Mouse (Mus musculus) liver, embryonic 13.5 days (tissue): ENCODE results near the gene Rpusd2. TPM values are rescaled to one million over a fixed set of nuclear protein-coding genes. Genes with fewer than 3 reads are reported as not detected.

ENCODE experiments used
- ATAC-seq: fragments of 200-750 bp; cut with Nextera tagmentation; 2 replicates; pipeline ENCODE4 v1.8.0; 2017; ENCODE audit warnings: low read depth, mild to moderate bottlenecking, moderate number of reproducible peaks, moderate library complexity
- DNase-seq: peaks from one replicate; pipeline ENCODE4 v3.0.0; 2022
- H3K27ac ChIP-seq: fragments of 300-500 bp; sonication (generic); 2 replicates; pipeline ENCODE4 v1.5.1; 2015; ENCODE audit warnings: moderate library complexity, mild to moderate bottlenecking, inconsistent platforms
- H3K27me3 ChIP-seq: fragments of 300-500 bp; sonication (generic); 2 replicates; pipeline ENCODE4 v1.6.1; 2015; ENCODE audit warnings: mild to moderate bottlenecking, inconsistent platforms
- H3K36me3 ChIP-seq: fragments of 300-500 bp; sonication (generic); 2 replicates; pipeline ENCODE4 v1.6.1; 2015; ENCODE audit warnings: mild to moderate bottlenecking, inconsistent platforms
- H3K4me1 ChIP-seq: fragments of 300-500 bp; sonication (generic); replicated peaks from 2 replicates; pipeline ENCODE4 v1.6.1; 2015; ENCODE audit warnings: inconsistent platforms
- H3K4me2 ChIP-seq: fragments of 300-500 bp; sonication (generic); 2 replicates; pipeline ENCODE4 v1.6.1; 2015; ENCODE audit warnings: inconsistent platforms, mild to moderate bottlenecking, moderate library complexity
- H3K4me3 ChIP-seq: fragments of 300-500 bp; sonication (generic); replicated peaks from 2 replicates; pipeline ENCODE4 v1.5.1; 2015; ENCODE audit warnings: mild to moderate bottlenecking, inconsistent platforms
- H3K9ac ChIP-seq: fragments of 300-500 bp; sonication (generic); 2 replicates; pipeline ENCODE4 v1.6.1; 2015; ENCODE audit warnings: mild to moderate bottlenecking, inconsistent platforms
- H3K9me3 ChIP-seq: fragments of 300-500 bp; sonication (generic); replicated peaks from 2 replicates; pipeline ENCODE4 v1.6.1; 2016; ENCODE audit warnings: inconsistent platforms
- WGBS: fragments of 180-500 bp; shearing (Covaris S2); methylation state at CpG from one replicate; pipeline ENCODE4 v1.1.7; 2015; ENCODE audit not compliant: insufficient replicate concordance; 5-methylcytosine and 5-hydroxymethylcytosine counted together
- polyA plus RNA-seq: library from polyadenylated mRNA; unstranded; fragments of >200 nt; fragmentation: Nextera tagmentation; extraction: Ambion mirVana; gene quantifications from 2 replicates; pipeline ENCODE4 v1.2.1, GENCODE M21; 2015

Gene Rpusd2
- polyA plus RNA-seq, 1 experiment from 2014 or later = 4.8 TPM

- WGBS = 8% methylated on average over 7 of the region's 7 CpGs
- H3K4me1 ChIP-seq = peaks cover 29% of the 10 kb centered on the region
- peaks cover 32% of the 10 kb centered on the region for H3K36me3 ChIP-seq
- H3K4me2 ChIP-seq = peak overlapping the region; percentile 90
- H3K4me3 ChIP-seq = peak overlapping the region; percentile 98
- no peak for ATAC-seq
- H3K9ac ChIP-seq = peak overlapping the region; percentile 92
- DNase-seq = no peak
- H3K27ac ChIP-seq = peak overlapping the region; percentile 85
- no peaks in the 10 kb centered on the region for H3K9me3 ChIP-seq
- no peaks in the 10 kb centered on the region for H3K27me3 ChIP-seq
Observed at GRCm38 (mm10) chr2:119035397-119035745, 781 bp downstream of the Rpusd2 start.

GRCm38 (mm10) chr2:119040882-119041281 is 6.3 kb downstream of the Rpusd2 start:
- 41% methylated on average over 4 of the region's 4 CpGs for WGBS

GRCm38 (mm10) chr2:119045163-119045562 is 10.6 kb downstream of the Rpusd2 start:
- ATAC-seq (no peak), DNase-seq (no peak)
- peaks cover 20% of the 10 kb centered on the region for H3K4me1 ChIP-seq
- 68% methylated on average over 2 of the region's 2 CpGs for WGBS
- H3K27me3 ChIP-seq = no peaks in the 10 kb centered on the region
- H3K9ac ChIP-seq = no peak overlapping the region
- H3K9me3 ChIP-seq = no peaks in the 10 kb centered on the region
- H3K36me3 ChIP-seq = peaks cover 13% of the 10 kb centered on the region
- H3K4me2 ChIP-seq = no peak overlapping the region
- H3K4me3 ChIP-seq = no peak overlapping the region
- H3K27ac ChIP-seq = no peak overlapping the region

More at GRCm38 (mm10) chr2:119040882-119041281, 6.3 kb downstream of the Rpusd2 start:
- no peak overlapping the region for H3K4me3 ChIP-seq
- H3K9ac ChIP-seq = no peak overlapping the region
- H3K4me2 ChIP-seq = no peak overlapping the region
- DNase-seq (no peak), ATAC-seq (no peak)
- H3K9me3 ChIP-seq = no peaks in the 10 kb centered on the region
- H3K36me3 ChIP-seq = peaks cover 45% of the 10 kb centered on the region
- H3K27me3 ChIP-seq = no peaks in the 10 kb centered on the region
- H3K27ac ChIP-seq = no peak overlapping the region
- H3K4me1 ChIP-seq = peaks cover 22% of the 10 kb centered on the region

- ATAC-seq = peak; percentile 95
- peak; percentile 93 for DNase-seq
- Histone ChIP-seq H3K27ac (peak within 1 kb of the TSS; percentile 95), H3K4me3 (peak within 1 kb of the TSS; percentile 94), H3K4me1 (peaks cover 32% of the 10 kb centered on the region), H3K27me3 (no peaks in the 10 kb centered on the region), H3K4me2 (peak within 1 kb of the TSS; percentile 71), H3K9ac (peak within 1 kb of the TSS; percentile 95), H3K36me3 (peaks cover 15% of the 10 kb centered on the region; the same call in 1 of the 2 replicates), H3K9me3 (no peaks in the 10 kb centered on the region)
- WGBS = under 1% methylated on average over 77 of the region's 77 CpGs
Observed at GRCm38 (mm10) chr2:119046649-119047611, 12.3 kb downstream of the Rpusd2 start, which contains the start of gene Knl1. Gene Knl1, plus strand, starts transcription at chr2:119047119.

- H3K27ac ChIP-seq = peak overlapping the region; percentile 95
Observed at GRCm38 (mm10) chr2:119047849-119048248, 13.3 kb downstream of the Rpusd2 start.

GRCm38 (mm10) chr2:119050132-119050650 is 15.6 kb downstream of the Rpusd2 start:
- ATAC-seq = no peak
- H3K4me3 ChIP-seq = no peak overlapping the region; the same call in 1 of the 2 replicates
- no peak overlapping the region for H3K27ac ChIP-seq
- DNase-seq = no peak
- H3K36me3 ChIP-seq = peaks cover 16% of the 10 kb centered on the region; the same call in 1 of the 2 replicates
- H3K27me3 ChIP-seq = no peaks in the 10 kb centered on the region
- H3K4me2 ChIP-seq = peak overlapping the region; percentile 36; the same call in 1 of the 2 replicates
- H3K9me3 ChIP-seq = no peaks in the 10 kb centered on the region
- H3K4me1 ChIP-seq = peaks cover 40% of the 10 kb centered on the region
- no peak overlapping the region for H3K9ac ChIP-seq
- 66% methylated on average over 4 of the region's 4 CpGs for WGBS

More at GRCm38 (mm10) chr2:119047849-119048248, 13.3 kb downstream of the Rpusd2 start:
- Histone ChIP-seq H3K4me1 (peaks cover 34% of the 10 kb centered on the region), H3K27me3 (no peaks in the 10 kb centered on the region), H3K36me3 (peaks cover 12% of the 10 kb centered on the region; the same call in 1 of the 2 replicates), H3K4me3 (peak overlapping the region; percentile 94), H3K4me2 (peak overlapping the region; percentile 71), H3K9me3 (no peaks in the 10 kb centered on the region), H3K9ac (peak overlapping the region; percentile 95)
- 4% methylated on average over 4 of the region's 4 CpGs for WGBS
- ATAC-seq (no peak), DNase-seq (no peak)

- 24% methylated on average over 2 of the region's 2 CpGs for WGBS
Observed at GRCm38 (mm10) chr2:119060139-119060538, 25.5 kb downstream of the Rpusd2 start.

GRCm38 (mm10) chr2:119072397-119072796 is 37.8 kb downstream of the Rpusd2 start:
- WGBS = 90% methylated on average over 4 of the region's 4 CpGs
- Histone ChIP-seq H3K9ac (no peak overlapping the region), H3K27me3 (no peaks in the 10 kb centered on the region), H3K4me1 (no peaks in the 10 kb centered on the region), H3K4me2 (no peak overlapping the region), H3K4me3 (no peak overlapping the region), H3K36me3 (peaks cover 80% of the 10 kb centered on the region), H3K27ac (no peak overlapping the region), H3K9me3 (no peaks in the 10 kb centered on the region)
- DNase-seq (no peak), ATAC-seq (no peak)

More at GRCm38 (mm10) chr2:119060139-119060538, 25.5 kb downstream of the Rpusd2 start:
- no peaks in the 10 kb centered on the region for H3K27me3 ChIP-seq
- no peak overlapping the region for H3K9ac ChIP-seq
- DNase-seq = no peak
- ATAC-seq = peak; percentile 71
- H3K4me1 ChIP-seq = peaks cover 10% of the 10 kb centered on the region
- no peaks in the 10 kb centered on the region for H3K9me3 ChIP-seq
- H3K4me2 ChIP-seq = no peak overlapping the region
- H3K27ac ChIP-seq = no peak overlapping the region
- H3K36me3 ChIP-seq = peaks cover 54% of the 10 kb centered on the region
- no peak overlapping the region for H3K4me3 ChIP-seq

- Histone ChIP-seq H3K4me1 (no peaks in the 10 kb centered on the region), H3K27ac (no peak overlapping the region), H3K9me3 (no peaks in the 10 kb centered on the region), H3K4me2 (no peak overlapping the region), H3K36me3 (peaks cover 77% of the 10 kb centered on the region), H3K9ac (no peak overlapping the region), H3K4me3 (no peak overlapping the region), H3K27me3 (no peaks in the 10 kb centered on the region)
- ATAC-seq = no peak
- WGBS = 87% methylated on average over 2 of the region's 2 CpGs
- no peak for DNase-seq
Observed at GRCm38 (mm10) chr2:119086156-119086555, 51.6 kb downstream of the Rpusd2 start.
